Mouse (Mus musculus) spleen, postnatal 4 days (tissue): Measurements from ENCODE around the gene Rpl9.

Experiments
- DNase-seq, 2 experiments: peaks; one replicate each; pipeline ENCODE4 v3.0.0; 2022; ENCODE audit warnings: low spot score in 2 of 2

The Rpl9 gene

DNA sequence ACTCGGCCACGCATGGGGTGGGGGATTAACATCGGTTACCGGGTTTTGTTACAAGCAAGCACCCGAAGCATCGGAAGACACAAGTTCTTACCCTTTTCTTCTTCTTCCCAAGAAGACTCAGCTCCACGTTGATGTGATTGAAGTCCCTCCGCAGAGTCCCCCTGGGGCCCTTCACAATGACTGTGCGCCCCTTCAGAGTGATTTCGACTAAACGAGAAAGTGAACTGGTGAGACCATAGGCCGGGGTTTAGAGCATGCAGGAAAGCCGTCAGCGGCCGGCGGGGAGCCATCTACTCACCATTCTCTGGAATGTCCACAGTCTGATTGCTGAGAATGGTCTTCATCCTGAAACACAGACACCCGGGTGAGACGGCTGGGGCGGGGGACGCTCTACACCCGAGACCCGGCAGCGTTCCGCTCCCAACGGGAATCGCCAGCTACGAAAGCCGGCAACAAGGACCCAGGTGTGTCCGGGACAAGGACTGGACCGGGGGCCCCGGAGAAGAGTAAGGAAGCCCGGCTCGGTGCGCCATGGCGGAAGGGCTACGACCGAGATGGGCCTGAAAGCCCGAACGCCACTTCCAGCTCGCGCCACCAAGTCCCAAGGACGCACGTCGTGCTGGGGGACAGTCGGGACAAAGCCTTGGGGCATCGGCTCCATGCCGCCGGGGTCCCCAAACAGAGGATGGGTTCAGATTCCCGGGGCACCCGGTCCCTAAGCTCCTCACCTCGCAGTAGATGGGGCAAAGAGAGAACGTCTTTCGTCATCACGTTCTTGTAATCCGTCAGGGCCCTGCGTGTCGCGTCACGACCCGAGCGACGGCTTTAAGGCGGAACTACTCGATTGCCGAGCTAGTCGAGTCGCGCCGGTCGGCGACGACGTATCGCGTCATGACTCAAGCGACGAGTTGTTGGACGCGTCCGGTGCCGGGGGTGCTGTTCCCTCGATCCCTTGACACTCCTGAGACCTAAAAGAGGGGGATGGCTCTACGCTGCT is at the start of gene Rpl9, which contains the start of gene Lias:
TSS of gene Rpl9 (minus strand) at position 797 of the 997 bp plus-strand sequence.
TSS of gene Lias (plus strand) at position 850 of the 997 bp plus-strand sequence.
- DNase-seq, result peak; percentile 100

DNA sequence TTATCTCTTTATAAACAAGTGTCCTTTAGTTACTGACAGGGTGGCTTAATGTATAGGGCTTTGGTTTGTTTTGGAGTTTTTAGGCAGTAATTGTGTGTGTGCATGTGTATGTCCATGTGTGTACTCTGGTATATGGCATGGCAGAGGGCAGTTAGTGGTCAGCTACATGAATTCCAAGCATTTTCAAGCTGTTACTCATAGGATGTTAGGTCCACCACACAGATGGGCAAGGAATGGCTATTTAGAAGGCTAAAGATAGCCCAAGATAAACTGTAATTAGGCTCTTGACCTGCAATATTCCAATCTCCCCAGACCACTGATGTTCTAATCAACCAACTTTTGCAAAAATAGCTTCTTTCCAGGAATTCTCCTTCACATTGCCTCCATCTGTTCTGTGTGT is 46.8 kb upstream of the Rpl9 start:
- DNase-seq, result no peak

DNA sequence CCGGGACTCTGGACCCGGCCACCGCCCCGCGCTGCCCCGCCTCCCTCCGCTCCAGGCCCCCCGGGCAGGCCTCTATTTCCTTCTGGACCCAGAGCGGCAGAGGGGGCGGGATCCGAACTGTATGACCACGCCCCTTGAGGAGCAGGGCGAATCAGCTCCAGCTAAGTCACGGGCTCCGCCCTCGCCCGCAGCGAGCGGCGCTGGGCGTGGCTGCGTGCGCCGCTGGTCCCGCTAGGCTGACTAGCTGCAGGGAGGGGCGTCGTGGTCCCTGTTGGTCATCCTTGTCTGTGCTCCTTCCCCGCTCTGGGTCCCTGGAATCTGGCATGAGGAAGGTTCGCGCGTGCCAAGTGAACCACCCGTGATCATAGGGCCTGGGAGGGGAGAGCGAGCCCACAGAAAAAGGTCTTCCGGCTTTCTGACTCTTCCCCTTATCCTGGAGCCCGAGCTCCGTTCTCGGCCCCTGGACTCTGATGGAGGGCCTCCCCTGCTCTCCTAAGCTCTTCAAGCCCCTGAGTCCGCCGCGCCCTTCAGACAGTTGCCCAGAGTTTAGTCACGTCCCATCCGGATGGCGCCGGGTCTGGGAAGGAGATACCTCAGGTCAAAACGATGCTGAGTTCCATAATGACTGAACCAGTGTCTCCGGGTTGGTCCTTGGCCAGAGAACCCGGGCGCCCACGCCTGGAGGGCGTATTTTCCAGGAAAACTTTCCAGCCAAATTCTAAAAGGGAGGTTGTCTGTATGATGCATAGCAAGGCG is 44.7 kb upstream of the Rpl9 start, which contains the start of gene Ugdh:
TSS of gene Ugdh (minus strand) at position 144 of the 756 bp plus-strand sequence.
- DNase-seq, result peak; percentile 96 to 98

DNA sequence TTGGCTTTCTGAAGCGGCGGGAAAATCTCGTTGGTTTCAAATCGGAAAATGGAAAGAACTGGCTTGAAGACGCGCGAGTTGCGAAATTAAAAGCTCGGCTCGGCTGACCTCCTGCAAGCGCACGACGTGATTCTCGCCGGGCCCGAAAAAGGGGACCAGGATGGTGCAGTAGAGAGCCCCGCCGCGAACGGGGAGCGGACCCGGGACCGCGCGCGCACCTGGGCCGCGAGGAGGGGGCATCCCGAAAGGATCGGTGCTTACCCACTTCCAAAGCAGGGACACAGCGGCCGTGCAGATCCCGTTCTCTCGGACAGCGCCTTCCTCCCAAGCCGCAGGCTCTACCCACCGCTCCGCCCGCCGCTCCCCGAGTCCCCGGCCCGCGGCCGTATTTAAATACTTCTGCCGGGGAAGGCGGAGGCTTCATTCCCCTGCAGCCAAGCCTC is 44.1 kb upstream of the Rpl9 start:
- no peak for DNase-seq

DNA sequence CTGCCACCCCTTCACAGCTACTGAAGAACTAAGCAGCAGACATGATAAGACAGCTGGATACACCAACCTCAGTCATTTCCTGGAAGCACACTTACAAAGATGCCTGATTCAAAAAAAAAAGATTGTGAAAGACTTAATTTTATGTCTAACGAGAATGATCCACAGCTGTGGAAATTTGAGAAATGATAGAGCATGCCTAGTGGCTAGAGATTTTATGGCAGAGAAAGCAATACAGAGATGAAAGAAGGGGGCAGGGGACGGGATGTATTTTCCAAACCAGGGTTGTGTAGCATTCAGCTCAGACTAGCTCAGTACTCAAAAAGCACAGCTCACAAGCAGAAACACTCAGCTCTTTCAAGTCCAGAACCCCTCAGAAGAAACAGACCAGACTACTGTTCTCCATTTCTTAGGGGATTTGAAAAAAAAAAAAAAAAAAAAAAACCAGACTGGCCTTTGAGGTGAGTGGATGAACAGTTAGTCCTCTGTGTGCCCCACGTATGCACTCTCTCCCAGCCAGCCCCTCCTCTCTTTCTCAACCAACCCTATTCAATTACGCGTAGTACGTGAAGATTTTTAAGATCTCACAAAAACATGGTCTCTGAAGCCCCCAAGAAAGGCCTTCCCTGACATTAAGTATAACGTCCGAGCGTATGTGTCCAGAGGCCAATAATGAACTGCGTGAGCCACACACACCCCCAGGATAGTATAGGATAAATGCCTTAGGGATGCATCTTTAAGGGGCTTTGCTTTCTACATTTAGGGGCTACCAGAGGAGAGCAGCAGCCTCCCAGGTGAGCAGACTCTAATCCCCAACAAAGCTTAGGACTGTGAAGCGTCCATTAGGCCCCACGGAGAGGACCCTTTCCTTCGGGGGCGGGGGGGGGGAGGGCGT is 43.5 kb upstream of the Rpl9 start:
- no peak for DNase-seq

DNA sequence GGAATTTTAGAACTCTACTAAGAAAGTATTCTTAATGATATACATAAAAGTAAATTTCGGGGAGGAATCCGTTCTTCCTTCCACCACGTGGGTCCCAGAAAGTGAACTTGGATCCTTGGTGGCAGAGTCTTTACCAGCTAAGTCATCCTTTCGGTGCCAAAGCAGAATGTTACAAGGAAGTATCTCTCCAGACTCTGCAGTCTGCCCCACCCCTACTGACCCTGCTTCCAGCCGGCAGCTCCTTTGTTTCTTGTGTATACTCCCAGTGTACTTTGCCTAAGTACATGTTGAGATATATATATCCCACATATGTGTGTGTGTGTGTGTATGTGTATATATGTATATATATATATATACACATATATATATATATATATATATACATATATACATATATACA is 38.2 kb upstream of the Rpl9 start:
- DNase-seq, result no peak

DNA sequence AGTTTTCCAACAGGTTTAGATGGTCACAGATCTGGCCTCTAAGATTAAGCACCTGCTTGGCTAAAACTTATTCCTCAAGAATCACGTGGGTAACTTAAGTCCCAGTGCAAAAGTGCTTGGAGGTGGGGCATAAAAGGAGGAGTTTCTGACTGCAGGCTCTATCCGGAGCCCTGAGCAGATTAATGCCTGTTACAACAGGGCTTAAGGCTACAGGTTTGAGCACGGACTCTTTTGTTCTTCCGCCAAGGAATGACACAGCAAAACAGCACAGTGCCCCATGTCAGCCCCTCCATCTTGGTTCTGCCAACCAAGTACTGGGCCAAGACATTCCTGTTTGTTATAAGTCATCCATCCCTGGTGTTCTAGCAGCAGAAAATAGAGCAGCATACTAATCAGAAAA is 37.1 kb upstream of the Rpl9 start:
- DNase-seq, result no peak

DNA sequence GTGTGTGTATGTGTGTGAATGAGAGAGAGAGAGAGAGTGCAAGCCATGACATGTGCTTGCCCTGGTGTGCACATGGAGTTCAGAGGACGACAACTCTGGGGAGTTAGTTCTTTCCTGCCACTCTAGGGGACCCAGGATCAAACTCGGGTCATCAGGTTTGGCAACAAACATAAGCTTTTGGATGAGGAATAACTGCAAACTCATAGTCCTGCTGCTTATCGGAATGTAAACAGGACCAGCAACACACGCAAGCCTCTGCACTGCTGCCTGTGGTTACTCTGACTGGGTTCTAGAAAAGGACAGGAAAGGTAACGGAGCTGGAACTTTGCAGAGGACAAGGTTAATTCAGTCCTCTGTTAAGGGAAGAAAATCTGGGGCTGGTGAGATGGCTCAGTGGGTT is 34.0 kb upstream of the Rpl9 start:
- no peak for DNase-seq

DNA sequence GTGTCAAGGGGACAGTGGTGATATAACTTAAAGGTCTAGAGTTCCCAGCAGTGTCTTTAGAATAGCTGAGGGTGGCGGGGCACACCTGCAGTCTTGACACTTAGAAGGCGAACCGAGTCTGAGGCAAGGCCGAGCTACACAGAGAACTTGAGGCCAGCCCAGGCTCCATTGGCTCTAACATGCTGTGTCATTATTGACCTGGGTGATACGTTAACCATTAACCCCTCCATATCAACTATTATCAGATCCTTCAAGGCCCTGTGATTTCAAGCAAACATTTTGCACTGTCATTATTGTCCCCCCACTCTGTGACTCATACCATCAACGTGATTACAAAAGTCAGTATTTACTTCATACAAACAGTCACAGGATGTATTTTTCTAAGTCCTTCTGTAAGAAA is 33.0 kb upstream of the Rpl9 start:
- no peak for DNase-seq

DNA sequence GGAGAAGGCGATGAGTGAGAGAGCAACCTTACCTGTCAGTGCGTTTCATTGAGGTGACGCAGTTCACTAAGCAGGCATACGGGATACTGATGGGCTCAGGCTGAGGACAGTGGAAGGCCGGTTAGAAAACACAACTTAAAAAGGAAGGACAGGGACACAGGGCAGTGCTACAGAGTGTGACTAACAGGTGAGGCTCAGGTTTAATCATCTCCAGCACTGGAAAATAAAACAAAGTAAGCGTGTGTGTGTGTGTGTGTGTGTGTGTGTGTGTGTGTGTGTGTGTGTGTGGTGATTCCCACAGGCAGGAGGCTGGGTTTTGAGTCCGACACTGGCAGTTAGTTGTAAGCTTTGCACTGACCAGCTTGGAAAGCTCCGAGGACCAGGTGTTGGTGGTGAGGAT is 31.6 kb upstream of the Rpl9 start:
- DNase-seq, result no peak

DNA sequence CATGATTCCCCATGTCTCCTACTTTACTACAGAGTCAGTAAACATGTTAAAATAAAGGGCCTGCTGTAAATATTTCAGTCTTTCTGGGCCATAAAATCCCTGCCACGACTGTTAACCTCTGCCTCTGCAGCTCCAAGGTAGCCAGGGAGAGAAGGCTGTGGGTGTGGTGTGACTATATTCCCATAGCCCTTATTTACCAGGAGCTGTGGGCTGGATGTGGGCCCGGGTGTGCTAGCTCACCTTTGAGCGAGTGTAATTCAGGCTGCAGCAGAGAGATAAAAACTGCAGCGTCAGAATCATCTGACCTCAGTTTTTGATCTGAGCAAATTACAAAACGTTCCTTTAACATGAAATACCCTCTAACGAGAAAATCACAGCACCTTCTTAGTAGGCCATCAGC is 29.6 kb upstream of the Rpl9 start:
- no peak for DNase-seq

DNA sequence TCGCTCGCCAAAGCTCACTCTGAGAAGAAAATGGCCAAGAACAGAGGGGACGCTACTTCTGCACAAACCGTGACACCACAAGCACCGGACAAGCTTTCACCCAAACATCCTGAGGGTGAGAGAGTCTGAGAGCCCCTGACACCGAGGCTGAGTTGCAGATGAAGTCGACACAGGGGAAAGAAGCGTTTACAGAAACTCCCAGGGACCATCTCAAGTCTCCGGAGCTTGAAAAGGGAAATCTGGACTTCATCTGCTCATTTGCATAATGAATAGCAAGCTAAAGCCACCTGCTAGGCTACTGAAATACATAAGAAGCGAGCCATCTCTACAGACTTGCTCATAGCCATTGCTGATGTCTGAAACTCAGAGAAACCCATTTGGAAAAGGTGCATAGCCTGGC is 27.9 kb upstream of the Rpl9 start:
- no peak for DNase-seq

DNA sequence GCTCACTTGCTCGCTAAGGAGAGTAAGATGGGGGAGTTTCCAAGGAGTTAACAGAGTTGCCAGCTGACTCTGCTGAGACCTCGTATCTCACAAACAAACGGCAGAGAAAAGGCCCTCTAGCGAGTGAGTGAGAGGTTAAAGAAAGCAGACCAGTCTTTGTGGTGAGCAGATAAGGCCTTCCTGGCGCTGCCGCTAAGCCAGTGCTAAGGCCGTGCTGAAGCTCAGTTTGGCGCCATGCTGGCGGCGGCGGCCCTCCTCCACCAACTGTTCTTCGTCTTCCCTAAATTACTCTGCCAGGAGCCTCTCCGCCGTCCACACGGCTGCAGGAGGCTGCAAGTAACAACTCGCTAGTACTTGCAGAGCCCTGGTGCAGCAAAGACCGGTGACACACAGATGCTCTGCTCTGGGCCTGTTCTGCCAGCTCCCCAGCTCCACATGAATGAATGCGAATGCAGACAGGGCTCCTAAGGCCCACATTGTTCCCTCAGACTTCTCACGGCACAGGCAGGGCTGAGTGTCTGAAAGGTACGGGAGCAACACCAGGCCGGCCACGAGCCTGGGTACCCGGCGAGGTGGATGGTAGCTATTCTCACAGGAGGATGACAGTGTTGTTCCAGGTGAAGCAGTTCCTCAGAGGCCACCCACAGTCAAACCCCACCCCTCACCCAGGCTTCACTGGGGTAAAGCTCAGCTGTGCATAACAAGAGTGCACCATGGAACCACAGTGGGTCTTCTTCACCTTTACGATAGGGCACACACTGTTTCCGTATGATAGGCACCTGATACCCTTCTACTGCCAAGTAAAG is 24.6 kb upstream of the Rpl9 start:
- DNase-seq, result peak in 1 of 2 experiments; percentile 24

DNA sequence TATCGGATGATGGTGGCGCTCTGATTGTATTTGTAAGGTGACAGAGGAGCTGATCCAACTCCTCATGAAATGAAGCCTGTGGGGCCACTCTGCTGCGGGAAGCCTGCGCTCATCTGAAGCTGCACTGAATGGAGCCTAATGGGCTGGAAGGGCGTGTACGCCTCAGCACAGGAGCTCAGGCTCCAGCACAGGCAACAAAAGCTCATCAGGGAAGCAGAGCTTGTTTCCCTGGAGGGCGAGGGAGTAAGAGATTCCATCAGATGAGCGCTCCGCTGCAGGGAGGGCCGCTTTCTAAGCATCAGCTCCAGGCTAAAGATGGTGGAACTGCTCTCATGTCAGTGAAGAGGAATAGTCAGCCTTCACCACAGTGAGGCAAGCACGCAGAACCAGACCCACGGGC is 16.7 kb upstream of the Rpl9 start:
- DNase-seq, result no peak

DNA sequence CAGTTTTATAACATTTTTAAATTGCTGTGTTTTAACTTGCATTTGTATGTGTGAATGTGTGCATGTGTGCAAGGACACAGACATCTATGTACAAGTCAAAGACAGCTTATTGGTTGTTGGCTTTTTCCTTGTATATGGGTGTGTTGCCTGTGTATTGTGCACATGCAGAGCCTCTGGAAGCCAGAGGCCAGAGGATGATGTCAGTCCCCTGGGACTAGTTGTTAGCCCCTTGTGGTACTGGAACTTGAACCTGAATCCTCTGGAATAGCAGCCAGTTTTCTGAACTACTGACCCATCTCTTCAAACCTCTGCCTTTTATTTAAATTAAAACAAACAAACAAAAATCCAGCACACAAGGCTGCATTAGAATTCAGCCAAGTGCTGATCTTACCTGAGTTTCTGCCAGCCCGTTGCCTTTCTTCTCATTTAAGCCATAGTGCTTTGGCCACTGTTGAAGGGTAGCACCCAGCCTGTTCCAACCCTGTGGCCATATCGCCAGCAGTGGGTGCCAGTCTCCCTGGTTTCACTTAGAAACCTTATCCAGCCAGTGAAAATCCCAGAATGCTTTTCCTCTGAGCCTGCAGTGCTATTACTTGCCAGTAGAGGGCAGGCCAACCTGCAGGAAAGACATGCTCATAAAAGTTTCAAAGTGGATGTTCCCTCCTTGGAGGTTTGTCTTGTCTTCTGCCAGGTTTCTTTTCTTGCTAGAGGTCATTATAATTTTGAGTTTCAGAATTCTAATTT is 10.2 kb upstream of the Rpl9 start:
- DNase-seq, result peak; percentile 81 to 88

DNA sequence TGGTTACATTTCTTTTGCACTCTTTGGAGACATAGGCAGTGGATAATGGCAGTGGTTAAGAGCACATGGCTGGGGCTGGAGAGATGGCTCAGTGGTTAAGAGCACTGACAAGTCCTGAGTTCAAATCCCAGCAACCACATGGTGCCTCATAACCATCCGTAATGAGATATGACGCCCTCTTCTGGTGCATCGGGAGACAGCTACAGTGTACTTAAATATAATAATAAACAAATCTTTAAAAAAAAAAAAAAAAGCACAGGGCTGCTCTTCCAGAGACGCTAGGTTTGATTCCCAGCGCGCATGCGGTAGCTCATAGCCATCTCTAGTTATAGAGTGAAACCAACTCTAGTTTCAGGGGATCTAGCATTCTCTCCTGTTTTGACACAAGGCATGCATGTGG is 3.2 kb upstream of the Rpl9 start:
- DNase-seq, result no peak

DNA sequence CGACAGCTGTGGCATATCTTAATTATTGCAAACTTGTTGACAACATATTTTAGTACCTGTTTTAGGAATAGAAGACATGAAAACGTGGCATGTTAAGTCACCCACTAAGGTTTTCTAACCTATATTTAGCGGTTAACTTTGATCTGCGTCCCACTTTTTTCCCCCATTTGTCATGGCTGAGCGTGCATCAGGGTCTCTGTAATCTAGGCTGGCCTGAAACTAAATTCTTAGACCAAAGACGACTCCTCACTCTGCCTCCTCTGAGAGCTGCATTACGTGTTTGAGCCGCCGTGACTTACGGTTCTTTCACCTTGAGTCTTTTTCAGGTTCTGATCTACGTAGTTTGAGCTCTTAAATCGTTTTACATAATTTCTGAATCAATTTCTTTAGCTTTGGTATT is 509 bp upstream of the Rpl9 start:
- no peak for DNase-seq

DNA sequence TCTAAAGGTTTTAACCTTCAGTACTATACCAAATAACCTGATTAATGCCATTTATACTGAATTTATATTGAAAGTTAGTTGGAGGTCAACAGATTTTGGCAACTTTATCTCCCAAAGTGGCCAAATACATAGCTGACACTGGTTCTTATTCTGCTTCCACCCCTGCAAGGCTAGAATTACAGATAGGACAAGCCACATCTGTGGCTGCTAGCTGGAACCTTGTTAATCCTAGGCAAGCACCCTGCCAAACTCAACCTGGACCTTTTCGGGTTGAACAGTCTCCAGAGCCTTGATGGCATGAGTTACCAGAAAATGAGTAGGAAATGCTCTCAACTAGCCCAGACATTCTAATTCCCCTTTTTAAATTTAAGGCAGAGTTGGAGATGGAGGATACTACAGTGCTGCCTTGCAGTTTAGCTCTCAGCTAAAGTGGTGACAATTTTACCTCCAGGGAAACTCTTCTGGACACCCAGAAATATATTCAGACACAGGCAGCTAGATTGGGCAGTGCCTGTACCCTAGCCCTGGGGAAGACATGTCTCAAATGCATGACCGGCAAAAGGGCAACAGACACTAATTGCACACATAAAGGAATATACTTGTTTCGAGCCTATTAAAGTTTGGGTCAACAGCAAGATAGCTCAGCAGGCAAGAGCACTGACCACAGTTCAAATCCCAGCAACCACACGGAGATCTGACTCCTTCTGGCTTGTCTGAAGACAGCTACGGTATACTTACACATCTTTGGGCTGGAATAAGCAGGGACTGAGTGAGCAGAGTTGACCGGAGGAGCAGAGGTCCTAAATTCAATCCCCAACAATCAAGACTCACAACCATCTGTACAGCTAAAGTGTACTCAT is 4.0 kb downstream of the Rpl9 start:
- DNase-seq, result no peak

DNA sequence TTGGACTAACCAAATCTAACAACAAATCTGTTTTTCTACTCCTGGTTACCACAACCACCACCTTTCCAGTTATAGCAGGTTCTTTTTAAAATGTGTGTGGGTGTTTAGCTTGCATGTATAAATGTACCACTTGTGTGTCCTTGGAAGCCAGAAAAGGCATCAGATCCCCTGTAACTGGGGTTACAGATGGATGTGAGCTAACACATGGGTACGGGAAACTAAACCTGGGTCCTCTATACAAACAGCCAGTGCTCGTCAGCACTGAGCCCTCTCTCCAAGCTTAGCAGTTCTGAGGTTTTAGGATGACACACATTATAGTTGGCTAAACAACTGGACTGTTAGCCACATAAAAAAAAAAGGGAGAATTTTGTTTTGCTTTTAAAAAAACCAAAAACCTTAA is 5.5 kb downstream of the Rpl9 start:
- DNase-seq, result no peak
